Mouse (Mus musculus): ENCODE measurements around the gene Ttyh2.

Ttyh2 gene

DNA sequence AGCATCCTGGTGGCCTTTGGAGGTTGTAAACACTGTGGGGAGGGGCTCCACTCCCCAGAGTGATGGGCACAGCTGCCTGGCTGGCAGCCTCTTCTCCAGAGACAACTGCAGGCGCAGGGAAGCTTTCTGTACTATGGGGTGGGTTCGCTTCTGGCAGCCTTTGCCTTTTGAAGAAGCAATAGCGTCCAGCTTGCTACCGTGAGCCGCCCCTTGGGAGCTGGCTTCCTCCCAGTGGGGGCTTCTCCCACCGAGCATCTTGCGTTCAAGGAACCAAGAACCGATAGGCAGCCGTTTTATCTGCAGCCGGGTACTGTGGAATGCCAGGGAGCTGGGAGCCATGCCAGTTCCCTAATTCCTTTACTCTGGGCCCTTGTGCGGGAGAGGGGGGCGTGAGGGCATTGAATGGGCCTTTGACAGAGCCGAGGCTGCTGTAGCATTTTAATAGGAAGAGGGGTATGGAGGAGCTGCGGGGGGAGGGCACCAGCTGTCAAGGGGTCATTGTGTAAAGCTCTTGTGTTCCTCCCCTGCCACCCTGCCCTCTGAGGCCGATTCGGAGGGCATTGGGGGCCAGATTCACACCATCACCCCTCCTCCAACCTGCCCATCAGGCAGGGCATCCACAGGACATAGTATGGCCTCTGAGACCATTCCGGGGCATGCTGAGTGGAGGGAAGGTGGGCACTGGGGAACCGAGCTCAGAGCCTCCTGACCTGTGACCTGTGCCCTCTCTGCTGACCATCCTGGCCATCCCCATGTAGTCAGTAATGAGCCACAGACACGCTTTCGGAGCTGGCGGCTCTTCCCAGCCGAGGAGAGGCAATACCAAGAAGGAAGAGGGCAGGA lies 29.1 kb downstream of the Ttyh2 start:
- no peak for TF ChIP-seq GATA4 (IDR thresholded peaks at IDR 0.05; ENCODE audit: insufficient replicate concordance, low read length)

DNA sequence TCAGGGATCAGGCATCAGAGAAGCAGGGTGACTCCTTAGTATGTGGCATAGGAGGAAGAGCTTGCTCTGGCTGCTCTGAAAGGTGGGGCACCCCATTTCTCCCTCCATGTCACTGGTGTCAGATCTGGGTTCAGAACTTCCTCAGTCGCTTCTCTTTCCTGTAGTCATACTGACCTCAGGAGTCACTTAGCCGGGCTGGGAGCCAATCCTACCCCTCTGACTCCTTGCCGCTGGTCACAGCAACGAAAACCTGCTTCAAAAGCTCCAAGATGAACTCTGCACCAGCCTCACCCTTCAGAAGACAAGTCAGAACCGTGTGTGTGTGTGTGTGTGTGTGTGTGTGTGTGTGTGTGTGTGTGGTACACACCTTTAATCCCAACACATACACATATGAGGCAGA lies 31.1 kb downstream of the Ttyh2 start:
- TF ChIP-seq GATA4 (IDR thresholded peaks at IDR 0.05; ENCODE audit: insufficient replicate concordance, low read length): no peak

DNA sequence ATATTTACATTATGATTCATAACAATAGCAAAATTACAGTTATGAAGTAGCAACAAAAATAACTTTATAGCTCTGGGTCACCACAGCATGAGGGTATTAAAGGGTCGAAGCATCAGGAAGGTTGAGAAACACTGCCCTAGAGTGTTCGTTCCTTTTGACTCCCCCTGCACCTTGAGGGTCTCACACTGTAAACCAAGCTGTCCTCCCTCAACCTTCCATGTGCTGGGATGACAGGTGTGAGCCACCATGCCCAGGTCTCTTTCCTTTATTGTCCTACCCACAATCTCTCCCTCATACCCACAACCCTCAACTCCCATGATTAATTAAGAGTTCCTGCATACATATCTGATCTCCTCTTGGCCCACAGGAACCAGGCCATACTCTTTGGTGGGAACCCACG lies 36.2 kb downstream of the Ttyh2 start:
- TF ChIP-seq GATA4 (IDR thresholded peaks at IDR 0.05; ENCODE audit: insufficient replicate concordance, low read length): no peak

DNA sequence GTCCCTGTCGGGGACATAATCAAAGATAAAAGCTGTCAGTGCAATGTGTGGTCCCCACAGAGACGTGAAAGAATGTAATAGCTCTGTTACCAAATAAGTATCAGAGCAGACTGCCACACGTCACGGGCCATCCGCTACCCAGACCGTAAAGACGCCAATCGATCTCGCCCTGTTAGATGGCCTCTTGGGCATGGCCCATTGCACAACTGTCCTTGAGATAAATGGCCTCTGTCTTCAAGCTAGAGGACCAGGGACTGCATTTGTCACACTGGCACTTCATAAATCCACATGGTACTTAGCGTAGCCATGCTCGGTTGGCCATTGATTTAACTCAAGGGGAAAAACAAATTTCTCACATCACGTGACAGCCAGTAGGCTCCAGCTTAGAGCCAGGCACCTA lies 36.6 kb downstream of the Ttyh2 start:
- no peak for TF ChIP-seq GATA4 (IDR thresholded peaks at IDR 0.05; ENCODE audit: insufficient replicate concordance, low read length)

DNA sequence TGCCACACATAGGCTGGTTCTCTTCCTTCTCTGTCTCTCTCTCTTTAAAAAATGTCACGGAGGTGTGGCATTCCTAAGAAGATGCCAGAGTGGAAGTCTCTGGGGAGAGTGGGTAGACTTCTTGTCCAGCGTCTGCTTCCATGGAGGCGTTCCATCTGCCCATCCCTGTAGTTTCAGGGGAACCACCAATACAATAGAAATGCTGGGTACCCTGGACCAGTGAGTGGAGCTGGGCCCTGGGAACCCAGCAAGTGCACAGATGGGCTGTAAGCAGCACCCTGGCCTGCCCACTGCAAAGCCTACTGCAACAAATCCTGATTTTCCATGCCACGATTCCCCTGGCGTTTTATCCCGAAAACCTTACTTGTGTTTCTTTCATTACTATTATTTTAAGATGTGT lies 39.3 kb downstream of the Ttyh2 start:
- no peak for TF ChIP-seq GATA4 (IDR thresholded peaks at IDR 0.05; ENCODE audit: insufficient replicate concordance, low read length)

DNA sequence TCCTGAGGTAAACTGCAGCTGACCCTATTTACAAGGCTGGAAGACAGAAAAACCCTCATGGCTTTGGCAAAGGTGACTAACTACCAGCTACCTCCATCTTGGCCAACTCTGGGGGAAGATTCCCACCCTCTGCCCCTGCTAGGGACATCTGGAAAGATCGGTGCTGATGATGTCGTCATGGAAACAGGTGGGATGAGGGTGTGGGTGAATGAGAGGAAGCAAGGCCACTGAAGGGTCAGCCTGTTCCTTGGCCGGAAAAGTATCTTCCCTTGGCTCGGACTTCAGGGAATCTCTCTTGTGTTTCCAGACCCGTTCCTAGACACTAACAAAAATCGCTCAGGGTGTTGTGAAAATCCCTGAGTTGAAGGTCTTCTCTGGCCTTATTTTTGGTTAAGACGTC lies 40.3 kb downstream of the Ttyh2 start:
- TF ChIP-seq GATA4 (IDR thresholded peaks at IDR 0.05; ENCODE audit: insufficient replicate concordance, low read length): no peak

DNA sequence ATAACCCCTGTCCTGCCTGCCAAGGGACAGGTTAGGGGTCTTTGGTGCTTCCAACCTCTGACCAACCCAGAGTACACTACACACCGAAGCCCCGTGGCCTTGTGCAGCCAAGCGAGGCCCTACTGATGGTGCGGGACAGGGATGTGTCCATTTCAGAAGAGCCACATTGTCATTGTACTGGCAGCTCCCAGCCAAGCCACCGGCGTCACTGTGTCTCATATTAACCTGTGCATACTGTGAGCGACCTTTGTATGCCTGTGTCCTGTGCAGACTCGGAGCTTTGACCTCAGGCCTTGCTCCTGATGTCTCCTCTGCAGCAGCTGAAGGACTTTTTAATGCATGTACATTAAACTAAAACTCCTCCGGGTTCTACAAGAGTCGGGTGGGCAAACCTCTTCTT lies 45.3 kb downstream of the Ttyh2 start:
- TF ChIP-seq GATA4 (IDR thresholded peaks at IDR 0.05; ENCODE audit: insufficient replicate concordance, low read length): no peak

DNA sequence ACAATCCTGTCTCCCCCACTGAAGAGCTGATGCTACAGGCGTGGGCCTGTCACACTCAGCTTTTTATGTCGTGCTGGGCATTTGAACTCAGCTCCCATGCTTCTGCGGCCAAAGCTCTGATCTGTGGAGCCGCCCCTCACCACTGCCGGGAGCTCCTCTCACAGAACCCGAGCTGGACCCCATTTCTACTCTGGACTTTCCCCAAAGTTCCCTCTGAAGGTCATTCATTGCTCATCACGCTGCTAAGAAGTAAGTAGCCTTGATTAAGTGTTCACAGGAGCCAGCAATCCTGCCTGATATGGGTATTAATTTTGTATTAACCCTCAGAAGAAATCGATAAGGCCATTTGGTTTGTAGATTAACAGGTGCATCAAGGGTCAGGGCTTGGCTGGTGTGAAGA lies 47.2 kb downstream of the Ttyh2 start:
- no peak for TF ChIP-seq GATA4 (IDR thresholded peaks at IDR 0.05; ENCODE audit: insufficient replicate concordance, low read length)

DNA sequence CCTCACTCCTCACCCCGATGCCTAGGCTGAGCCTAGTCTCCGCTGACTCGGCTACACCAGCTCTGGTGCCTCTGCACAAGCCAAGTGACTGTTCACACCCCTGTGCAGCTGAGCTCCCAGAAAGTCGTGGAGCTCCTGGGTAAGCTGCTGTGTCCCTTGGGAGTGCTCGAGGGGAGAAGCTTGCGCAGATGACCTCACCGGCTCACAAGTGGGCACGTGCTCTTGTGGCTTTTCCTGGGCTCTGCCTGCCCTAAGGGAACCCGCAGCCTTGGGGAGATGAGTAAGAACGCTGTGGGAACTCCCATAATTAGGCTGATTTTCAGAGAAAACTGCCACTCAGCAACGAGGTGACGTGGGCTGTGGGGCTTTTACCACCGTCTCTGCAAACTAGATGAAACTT lies 47.8 kb downstream of the Ttyh2 start:
- no peak for TF ChIP-seq GATA4 (IDR thresholded peaks at IDR 0.05; ENCODE audit: insufficient replicate concordance, low read length)

DNA sequence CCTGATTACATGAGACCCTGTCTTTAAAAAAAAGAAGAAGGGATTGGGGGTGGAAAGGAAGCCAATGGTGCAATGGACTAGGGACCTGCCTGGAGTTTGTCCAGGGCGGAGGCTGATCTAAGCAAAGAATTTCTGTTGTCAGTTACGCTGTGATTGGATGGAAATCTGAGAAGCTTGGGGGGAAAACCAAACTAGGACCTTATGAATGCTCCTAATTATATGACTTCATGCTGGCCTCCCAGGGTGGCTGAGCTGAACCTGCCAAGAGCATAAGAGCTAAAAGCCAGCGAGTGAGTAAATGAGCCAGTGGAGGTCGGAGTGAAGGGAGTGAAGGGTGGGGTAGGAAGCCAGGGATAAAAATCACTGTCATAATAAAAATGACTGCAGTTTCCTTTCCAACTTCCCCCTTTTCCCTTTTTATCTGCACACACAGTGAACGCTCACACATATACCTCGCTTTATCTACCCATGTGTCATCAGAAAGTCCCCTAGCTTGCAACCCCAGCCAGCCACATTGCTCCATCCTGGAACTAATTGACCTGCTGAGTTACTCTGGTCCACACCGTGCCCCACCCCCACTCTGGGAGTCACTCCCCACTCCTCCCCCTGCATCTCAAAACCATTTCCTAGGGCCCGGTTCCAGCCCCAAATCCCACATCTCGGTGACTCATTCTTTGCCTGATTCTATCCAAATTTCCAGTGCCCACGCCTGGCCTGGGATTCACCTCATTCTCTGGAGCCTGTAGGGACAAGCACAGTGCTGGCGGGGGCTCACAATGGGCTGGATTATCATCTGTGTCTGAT lies 49.8 kb downstream of the Ttyh2 start:
- TF ChIP-seq GATA4 (IDR thresholded peaks at IDR 0.05; ENCODE audit: insufficient replicate concordance, low read length): no peak

DNA sequence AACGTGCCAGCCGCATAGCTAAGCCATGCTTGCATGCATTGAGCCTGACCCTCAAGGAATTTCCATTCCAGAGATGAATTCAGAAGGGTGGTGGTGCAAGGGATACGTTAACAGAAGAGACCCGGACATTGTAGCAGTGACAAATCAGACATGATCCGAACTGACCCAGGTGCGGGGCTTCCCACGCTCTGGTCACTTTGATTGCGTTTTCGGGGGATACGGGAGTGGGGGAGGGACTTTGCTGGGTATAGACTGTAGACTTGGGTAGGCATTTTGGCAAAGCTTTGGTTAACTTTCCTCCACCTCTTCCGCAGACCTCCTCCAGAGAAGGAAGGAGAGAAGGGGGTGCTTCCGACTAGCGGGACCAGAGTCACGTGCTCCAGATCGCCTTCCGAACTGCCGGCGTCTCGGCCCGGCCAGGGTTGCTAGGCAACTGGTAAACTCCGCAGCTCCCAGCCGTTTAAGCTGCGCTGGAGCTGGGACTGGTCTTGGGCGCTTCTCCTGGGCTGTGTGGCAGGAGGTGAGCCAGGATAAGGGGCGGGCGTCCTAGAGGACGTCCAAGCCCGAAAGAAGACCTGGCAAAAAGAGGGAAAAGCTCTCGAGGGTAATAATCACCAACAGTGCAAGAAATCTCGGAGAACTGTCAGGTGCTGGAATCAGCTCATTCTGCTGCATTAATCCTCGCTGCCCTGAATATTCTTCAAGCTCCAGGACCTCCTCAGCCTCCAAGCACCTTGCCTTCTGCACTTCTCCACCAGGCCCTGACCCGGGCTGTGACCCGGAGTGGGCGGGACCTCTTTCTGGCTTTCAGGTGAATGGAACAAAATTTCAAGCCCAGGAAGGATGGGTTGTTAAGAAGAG lies 52.0 kb downstream of the Ttyh2 start, which contains the start of gene Dnaic2:
TSS of gene Dnaic2 (plus strand) at position 444 of the 861 bp plus-strand sequence.
- no peak for TF ChIP-seq GATA4 (IDR thresholded peaks at IDR 0.05; ENCODE audit: insufficient replicate concordance, low read length)

DNA sequence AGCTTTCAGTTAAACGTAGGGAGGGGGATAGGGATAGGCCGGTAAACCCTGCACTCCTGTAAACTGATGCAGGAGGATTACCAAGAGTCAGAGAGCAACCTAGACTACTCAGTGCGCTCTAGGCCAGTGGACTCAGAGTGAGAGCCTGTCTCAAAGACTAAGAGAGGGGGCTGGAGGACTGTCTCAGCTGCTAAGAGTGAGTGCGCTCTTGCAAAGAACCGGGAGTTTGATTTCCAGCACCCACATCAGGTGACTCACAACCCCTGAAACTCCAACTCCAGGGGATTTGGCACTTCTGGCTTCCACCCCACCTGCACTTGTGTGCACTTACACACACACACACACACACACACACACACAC lies 52.6 kb downstream of the Ttyh2 start:
- TF ChIP-seq GATA4 (IDR thresholded peaks at IDR 0.05; ENCODE audit: insufficient replicate concordance, low read length): no peak

DNA sequence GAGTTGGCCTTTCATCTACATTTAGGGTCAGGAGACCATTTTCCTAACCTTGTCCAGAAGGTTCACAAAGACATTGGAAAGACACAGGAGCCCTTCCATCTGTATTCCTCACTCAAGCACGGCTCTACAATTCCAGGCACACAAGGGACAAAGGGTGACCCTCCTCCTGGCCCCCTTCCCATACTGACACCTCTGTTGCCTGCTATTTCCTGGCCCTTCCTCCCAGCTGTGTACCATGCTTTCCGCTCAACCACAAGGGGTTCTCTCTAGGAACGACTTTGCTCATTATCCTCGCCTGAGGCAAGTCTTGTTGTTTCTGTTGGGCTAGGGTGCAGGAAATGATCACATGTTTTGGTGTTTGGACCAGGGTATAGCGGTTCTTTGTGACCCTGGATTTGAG lies 53.1 kb downstream of the Ttyh2 start:
- TF ChIP-seq GATA4 (IDR thresholded peaks at IDR 0.05; ENCODE audit: insufficient replicate concordance, low read length): no peak

DNA sequence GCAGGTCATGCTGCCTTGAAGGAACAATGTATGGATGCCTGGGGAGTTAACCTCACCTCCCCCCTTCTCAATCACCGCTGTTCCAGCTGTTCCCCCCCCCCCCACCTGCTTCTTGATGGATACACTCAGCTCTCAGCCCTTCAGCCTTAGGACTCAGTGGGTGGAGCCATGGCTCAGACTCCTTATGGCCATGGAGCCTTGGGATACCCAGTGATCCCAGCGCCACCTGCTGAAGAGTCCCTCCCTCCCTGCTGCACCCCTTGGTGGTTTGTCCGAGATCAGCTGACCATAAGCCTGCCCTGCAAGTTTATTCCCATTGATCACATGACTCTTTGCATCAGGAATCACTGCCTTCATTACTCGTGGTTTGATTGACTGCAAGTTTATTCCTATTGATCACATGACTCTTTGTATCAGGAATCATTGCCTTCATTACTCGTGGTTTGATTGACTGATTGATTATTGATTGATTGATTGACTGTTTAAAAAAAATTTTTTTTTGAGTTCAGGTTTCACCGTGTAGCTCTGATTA lies 54.7 kb downstream of the Ttyh2 start:
- TF ChIP-seq GATA4 (IDR thresholded peaks at IDR 0.05; ENCODE audit: insufficient replicate concordance, low read length): no peak

DNA sequence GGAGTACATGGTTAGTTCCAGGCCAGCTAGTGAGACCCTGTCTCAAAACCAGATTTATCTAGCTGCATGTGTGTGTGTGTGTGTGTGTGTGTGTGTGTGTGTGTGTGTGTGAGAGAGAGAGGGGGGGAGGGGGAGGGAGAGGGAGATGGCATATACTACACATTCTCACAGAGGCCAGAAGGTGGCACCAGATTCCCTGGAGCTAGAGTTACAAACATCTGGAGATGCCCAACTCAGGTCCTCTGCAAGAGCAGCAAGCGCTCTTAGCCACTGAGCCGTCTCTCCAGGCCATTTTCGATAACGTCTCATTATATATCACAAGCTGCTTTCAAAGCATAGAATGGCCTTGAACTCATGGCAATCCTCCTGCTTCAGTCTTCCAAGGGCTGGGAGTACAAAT lies 56.5 kb downstream of the Ttyh2 start:
- TF ChIP-seq GATA4 (IDR thresholded peaks at IDR 0.05; ENCODE audit: insufficient replicate concordance, low read length): no peak

Measured in liver, adult (tissue).